Mouse (Mus musculus): ENCODE data around the gene Olfr951. TPM values are rescaled to one million over a fixed set of nuclear protein-coding genes. Genes with fewer than 3 reads are reported as not detected.

The Olfr951 gene
- not detected for polyA plus RNA-seq (2014; fragmentation: Illumina TruSeq; extraction: RNeasy Lipid Tissue Mini Kit (QIAGEN cat#74804); ENCODE audit: low read depth, low replicate concordance)

DNA sequence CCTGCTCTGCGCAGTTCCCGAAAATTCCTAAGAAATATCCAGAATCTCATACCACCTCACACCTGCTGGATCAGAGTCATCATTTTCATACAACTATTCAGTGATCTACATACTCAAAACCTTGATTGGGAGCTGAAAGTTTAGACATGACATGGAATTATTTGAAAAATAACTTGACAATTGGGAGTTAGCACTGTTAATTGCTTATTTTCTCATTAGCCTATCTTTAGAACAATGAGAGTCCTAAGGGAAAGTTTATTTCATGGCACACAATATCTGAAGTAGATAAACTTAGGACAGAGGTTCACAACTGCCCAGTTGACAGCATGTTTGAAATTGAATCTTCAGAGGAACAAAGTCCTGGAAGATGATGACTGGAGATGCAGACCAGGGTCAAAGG lies at the start of gene Olfr951:
TSS of gene Olfr951 (plus strand) at position 301 of the 400 bp plus-strand sequence.

DNA sequence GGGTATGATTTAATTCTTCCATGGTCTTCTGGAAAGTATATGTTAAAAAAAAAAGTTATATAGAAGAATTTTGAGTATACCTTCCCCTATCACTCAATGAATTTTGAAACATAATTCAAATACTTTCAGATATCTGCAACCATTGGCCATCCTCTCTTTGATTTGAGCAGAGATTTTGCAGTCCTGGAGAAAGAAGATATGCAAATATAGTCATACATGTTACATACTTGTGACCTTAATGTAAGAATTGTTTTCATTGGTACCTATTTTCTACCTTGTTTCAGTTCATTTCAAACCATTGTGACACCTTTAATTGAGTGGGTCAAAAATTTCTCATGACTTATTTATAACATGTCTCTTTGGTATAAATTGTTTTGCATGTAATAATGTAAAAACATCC lies 39.8 kb downstream of the Olfr951 start, which contains the start of gene Olfr952:
TSS of gene Olfr952 (minus strand) at position 101 of the 400 bp plus-strand sequence.

Other genes with a start within 250 kb of the Olfr951 start
- not detected for gene Olfr943, start 221.1 kb upstream of the Olfr951 start, polyA plus RNA-seq (2014; fragmentation: Illumina TruSeq; extraction: RNeasy Lipid Tissue Mini Kit (QIAGEN cat#74804); ENCODE audit: low read depth, low replicate concordance)
- not detected for gene Olfr944, start 185.5 kb upstream of the Olfr951 start, polyA plus RNA-seq (2014; fragmentation: Illumina TruSeq; extraction: RNeasy Lipid Tissue Mini Kit (QIAGEN cat#74804); ENCODE audit: low read depth, low replicate concordance)
- not detected for gene Olfr1537, start 137.4 kb upstream of the Olfr951 start, polyA plus RNA-seq (2014; fragmentation: Illumina TruSeq; extraction: RNeasy Lipid Tissue Mini Kit (QIAGEN cat#74804); ENCODE audit: low read depth, low replicate concordance)
- not detected for gene Olfr945, start 110.6 kb upstream of the Olfr951 start, polyA plus RNA-seq (2014; fragmentation: Illumina TruSeq; extraction: RNeasy Lipid Tissue Mini Kit (QIAGEN cat#74804); ENCODE audit: low read depth, low replicate concordance)
- gene Olfr948, start 61.4 kb upstream of the Olfr951 start, polyA plus RNA-seq (2014; fragmentation: Illumina TruSeq; extraction: RNeasy Lipid Tissue Mini Kit (QIAGEN cat#74804); ENCODE audit: low read depth, low replicate concordance): not detected
- not detected for gene Olfr952, start 39.7 kb downstream of the Olfr951 start, polyA plus RNA-seq (2014; fragmentation: Illumina TruSeq; extraction: RNeasy Lipid Tissue Mini Kit (QIAGEN cat#74804); ENCODE audit: low read depth, low replicate concordance)
- not detected for gene Olfr954, start 69.3 kb downstream of the Olfr951 start, polyA plus RNA-seq (2014; fragmentation: Illumina TruSeq; extraction: RNeasy Lipid Tissue Mini Kit (QIAGEN cat#74804); ENCODE audit: low read depth, low replicate concordance)
- not detected for gene Olfr955, start 84.5 kb downstream of the Olfr951 start, polyA plus RNA-seq (2014; fragmentation: Illumina TruSeq; extraction: RNeasy Lipid Tissue Mini Kit (QIAGEN cat#74804); ENCODE audit: low read depth, low replicate concordance)
- not detected for gene Olfr44, start 106.6 kb downstream of the Olfr951 start, polyA plus RNA-seq (2014; fragmentation: Illumina TruSeq; extraction: RNeasy Lipid Tissue Mini Kit (QIAGEN cat#74804); ENCODE audit: low read depth, low replicate concordance)
- not detected for gene Olfr957, start 128.4 kb downstream of the Olfr951 start, polyA plus RNA-seq (2014; fragmentation: Illumina TruSeq; extraction: RNeasy Lipid Tissue Mini Kit (QIAGEN cat#74804); ENCODE audit: low read depth, low replicate concordance)
- not detected for gene Olfr958, start 166.6 kb downstream of the Olfr951 start, polyA plus RNA-seq (2014; fragmentation: Illumina TruSeq; extraction: RNeasy Lipid Tissue Mini Kit (QIAGEN cat#74804); ENCODE audit: low read depth, low replicate concordance)
- not detected for gene Olfr959, start 188.2 kb downstream of the Olfr951 start, polyA plus RNA-seq (2014; fragmentation: Illumina TruSeq; extraction: RNeasy Lipid Tissue Mini Kit (QIAGEN cat#74804); ENCODE audit: low read depth, low replicate concordance)
- 0.19 TPM for gene AW551984, start 217.0 kb downstream of the Olfr951 start, polyA plus RNA-seq (2014; fragmentation: Illumina TruSeq; extraction: RNeasy Lipid Tissue Mini Kit (QIAGEN cat#74804); ENCODE audit: low read depth, low replicate concordance)
- not detected for gene Olfr148, start 223.2 kb downstream of the Olfr951 start, polyA plus RNA-seq (2014; fragmentation: Illumina TruSeq; extraction: RNeasy Lipid Tissue Mini Kit (QIAGEN cat#74804); ENCODE audit: low read depth, low replicate concordance)
- not detected for gene Olfr960, start 234.0 kb downstream of the Olfr951 start, polyA plus RNA-seq (2014; fragmentation: Illumina TruSeq; extraction: RNeasy Lipid Tissue Mini Kit (QIAGEN cat#74804); ENCODE audit: low read depth, low replicate concordance)